Mouse (Mus musculus): ENCODE measurements around the gene Ankfn1. TPM values are rescaled to one million over a fixed set of nuclear protein-coding genes. Genes with fewer than 3 reads are reported as not detected.

The Ankfn1 gene
- 0.18 TPM in 1 of 2 replicates, not detected in the other for polyA plus RNA-seq (2016; fragmentation: Nextera tagmentation; extraction: Ambion mirVana)

DNA sequence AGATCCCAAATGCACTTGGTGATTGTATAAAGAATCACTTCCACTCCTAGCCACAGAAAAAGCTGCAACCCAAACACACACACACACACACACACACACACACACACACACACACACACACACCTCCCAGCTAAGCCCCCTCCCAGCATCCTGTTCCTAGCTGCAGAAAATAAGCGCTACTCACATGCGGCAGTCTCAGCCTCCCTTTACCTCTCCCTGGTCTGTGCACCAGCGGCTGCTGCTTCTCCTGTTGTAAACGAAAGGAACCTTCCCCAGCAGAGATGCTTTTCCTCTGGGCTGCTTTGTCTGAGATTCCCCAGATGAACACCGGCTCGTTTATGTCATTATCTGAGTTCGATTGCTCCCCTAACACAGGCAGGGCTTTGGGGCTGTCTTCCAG is at the start of gene Ankfn1:
TSS of gene Ankfn1 (minus strand) at position 223 of the 400 bp plus-strand sequence.
- no peak for DNase-seq (ENCODE audit: low spot score)
- H3K9me3 ChIP-seq = no peaks in the 10 kb centered on the region
- H3K4me3 ChIP-seq = no peak within 1 kb of the TSS
- no peaks in the 10 kb centered on the region for H3K36me3 ChIP-seq
- H3K27ac ChIP-seq = no peak within 1 kb of the TSS
- no peaks in the 10 kb centered on the region for H3K27me3 ChIP-seq (ENCODE audit: insufficient read depth, poor library complexity, severe bottlenecking)
- 38% methylated on average over 7 of the region's 7 CpGs for WGBS
- H3K4me1 ChIP-seq = peaks cover 3% of the 10 kb centered on the region; the same call in 1 of the 2 replicates

DNA sequence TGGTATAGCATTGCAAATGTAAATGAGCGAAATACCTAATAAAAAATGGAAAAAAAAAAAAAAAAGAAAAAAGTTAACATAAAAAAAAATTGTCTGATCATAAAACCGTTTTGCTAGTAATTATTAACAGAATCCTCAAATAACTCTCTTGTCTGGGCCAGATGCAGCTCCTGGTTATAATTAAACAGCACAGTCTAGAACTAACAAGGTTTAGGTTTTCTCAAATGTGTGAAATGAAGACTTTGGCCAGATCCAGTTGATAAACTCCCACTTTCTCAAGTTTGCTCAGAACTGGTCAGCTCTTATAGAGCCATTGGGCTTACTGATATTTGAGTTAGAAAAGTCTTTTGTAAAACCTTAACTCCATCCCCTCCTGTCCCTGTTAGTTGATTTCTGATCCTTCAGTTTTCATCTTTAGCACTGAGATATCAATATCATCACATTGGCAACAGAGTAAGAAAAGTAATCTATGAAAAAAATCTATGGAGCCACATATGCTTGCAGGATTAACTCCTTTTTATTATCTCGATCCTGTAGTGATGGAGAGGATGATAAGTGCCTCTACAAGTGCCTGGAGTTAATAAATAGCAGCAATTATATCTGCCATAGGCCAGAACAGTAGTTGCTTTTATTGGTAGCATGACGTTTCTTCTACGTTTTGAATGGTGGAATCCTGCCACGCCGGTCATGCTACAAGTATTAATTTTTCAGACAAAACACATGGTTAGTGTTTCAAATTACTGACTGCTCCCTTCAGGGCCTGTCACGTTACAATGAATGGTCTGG is 46.4 kb upstream of the Ankfn1 start:
- DNase-seq (ENCODE audit: low spot score) = no peak
- Histone ChIP-seq H3K4me3 (no peak overlapping the region), H3K9me3 (no peaks in the 10 kb centered on the region), H3K27ac (no peak overlapping the region), H3K36me3 (no peaks in the 10 kb centered on the region), H3K27me3 (ENCODE audit: insufficient read depth, poor library complexity, severe bottlenecking) (no peaks in the 10 kb centered on the region), H3K4me1 (no peaks in the 10 kb centered on the region; the same call in 1 of the 2 replicates)
- WGBS = 81% methylated on average over 7 of the region's 8 CpGs

DNA sequence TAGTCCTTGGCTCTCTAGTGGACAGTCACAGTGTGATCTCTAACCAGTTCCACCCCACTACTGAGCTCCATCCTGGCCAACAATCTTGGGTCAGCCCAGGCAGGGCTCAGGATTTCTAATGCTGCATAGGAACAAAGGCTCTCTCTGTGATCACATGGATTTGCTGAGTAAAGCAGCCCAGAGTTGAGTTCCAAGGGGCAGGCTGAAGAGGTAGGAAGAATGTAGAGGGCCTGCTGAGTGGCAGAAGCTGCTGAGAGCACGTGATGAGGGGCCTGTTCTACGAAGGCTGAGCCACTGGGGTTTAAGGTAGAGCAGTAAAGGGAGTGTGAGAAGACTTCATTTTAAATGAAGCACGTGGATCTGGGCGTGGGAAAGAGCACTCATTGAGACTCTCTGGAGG is 41.1 kb upstream of the Ankfn1 start:
- Histone ChIP-seq H3K27me3 (ENCODE audit: insufficient read depth, poor library complexity, severe bottlenecking) (no peaks in the 10 kb centered on the region), H3K36me3 (no peaks in the 10 kb centered on the region), H3K27ac (0 out of 2 replicates have a peak overlapping the region, but pooled peaks have one; percentile 0), H3K4me3 (no peak overlapping the region), H3K9me3 (no peaks in the 10 kb centered on the region), H3K4me1 (peaks cover 4% of the 10 kb centered on the region; the same call in 1 of the 2 replicates)
- WGBS = 28% methylated on average over 4 of the region's 4 CpGs
- DNase-seq (ENCODE audit: low spot score) = no peak

DNA sequence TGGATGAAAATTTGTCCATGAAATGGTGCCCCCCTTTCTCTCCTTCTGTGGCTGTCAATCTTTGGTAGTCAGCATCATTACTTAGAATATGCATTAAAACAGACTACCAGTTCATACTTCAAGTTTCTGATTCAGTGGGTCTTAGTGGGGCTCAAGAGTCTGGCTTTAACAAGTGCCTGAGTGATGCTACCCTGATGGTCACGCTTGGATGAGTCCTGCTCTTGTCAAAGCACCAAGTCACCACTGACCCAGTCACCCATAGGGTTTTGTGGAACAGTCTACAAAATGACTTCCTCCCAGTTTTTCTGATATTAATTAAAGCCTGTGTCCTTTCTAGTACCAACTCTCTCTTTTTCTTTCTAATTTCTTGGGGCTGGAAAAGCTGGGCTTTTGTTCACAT is 34.0 kb upstream of the Ankfn1 start:
- 71% methylated on average over 1 of the region's 1 CpGs for WGBS
- H3K27me3 ChIP-seq (ENCODE audit: insufficient read depth, poor library complexity, severe bottlenecking) = no peaks in the 10 kb centered on the region
- H3K27ac ChIP-seq = no peak overlapping the region
- DNase-seq (ENCODE audit: low spot score) = no peak
- no peaks in the 10 kb centered on the region for H3K9me3 ChIP-seq
- H3K4me3 ChIP-seq = no peak overlapping the region
- H3K36me3 ChIP-seq = no peaks in the 10 kb centered on the region
- peaks cover 3% of the 10 kb centered on the region; the same call in 1 of the 2 replicates for H3K4me1 ChIP-seq

DNA sequence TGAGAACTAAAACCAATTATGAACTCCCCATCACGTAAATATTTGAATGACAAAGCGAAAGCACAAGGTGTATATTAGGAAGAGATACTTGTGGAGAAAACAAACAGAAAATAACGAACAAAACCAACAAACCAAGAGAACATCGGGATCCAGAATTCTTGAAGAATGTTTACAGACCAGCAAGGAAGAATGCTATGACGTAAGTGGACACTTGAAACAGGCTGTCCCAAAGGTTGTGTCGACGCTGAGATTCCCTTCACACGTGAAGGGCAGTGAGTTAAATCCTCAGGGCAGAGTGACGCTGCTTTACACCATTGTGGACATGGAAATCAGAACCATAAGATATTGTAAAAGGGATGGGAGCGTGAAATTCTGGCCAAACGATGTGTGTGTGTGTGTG is 30.5 kb upstream of the Ankfn1 start:
- no peaks in the 10 kb centered on the region for H3K27me3 ChIP-seq (ENCODE audit: insufficient read depth, poor library complexity, severe bottlenecking)
- WGBS = 63% methylated on average over 11 of the region's 11 CpGs
- no peaks in the 10 kb centered on the region for H3K9me3 ChIP-seq
- no peaks in the 10 kb centered on the region for H3K36me3 ChIP-seq
- no peak for DNase-seq (ENCODE audit: low spot score)
- no peak overlapping the region for H3K27ac ChIP-seq
- H3K4me3 ChIP-seq = no peak overlapping the region
- peaks cover 22% of the 10 kb centered on the region for H3K4me1 ChIP-seq

DNA sequence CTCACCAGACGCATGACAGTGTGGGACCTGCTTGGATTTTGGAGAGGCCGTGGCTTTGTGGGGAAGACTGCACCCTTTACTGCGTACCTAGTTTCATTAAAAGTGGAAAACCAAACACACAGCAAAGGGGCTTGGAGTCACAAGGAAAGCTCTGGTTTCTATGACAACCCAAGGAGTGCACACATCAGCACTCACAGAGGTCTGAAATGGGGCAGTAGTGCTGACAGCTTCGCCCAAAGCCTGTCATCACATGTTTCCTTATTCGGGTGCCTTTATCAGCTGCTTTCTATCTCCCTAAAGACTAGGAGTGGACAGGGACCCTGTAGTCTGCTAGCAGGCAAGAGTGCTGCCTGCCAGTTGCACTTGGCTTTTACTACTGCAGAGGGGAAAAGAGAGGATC is 27.4 kb upstream of the Ankfn1 start:
- Histone ChIP-seq H3K27me3 (ENCODE audit: insufficient read depth, poor library complexity, severe bottlenecking) (no peaks in the 10 kb centered on the region), H3K27ac (no peak overlapping the region), H3K4me1 (peaks cover 22% of the 10 kb centered on the region), H3K36me3 (no peaks in the 10 kb centered on the region), H3K9me3 (no peaks in the 10 kb centered on the region), H3K4me3 (peak overlapping the region; percentile 42)
- DNase-seq (ENCODE audit: low spot score) = peak; percentile 85
- WGBS = 18% methylated on average over 5 of the region's 5 CpGs

DNA sequence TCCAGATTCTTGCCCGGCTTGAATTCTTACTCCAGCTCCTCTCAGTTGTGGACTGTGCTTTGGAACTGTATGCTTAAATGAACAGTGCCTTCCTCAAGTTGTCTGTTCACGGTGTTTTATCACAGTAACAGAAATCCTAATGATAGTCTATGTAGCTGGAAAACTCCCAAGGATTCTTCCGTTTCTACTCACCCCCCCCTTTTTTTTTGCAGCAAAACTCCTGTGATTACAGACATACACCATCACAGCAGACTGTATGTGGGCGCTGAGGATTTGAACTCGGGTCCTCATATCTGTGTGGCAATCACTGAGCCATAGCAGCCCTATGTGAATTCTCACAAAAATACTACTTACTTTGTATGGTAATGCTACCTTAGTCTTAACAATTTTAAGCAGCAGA is 26.5 kb upstream of the Ankfn1 start:
- no peak for DNase-seq (ENCODE audit: low spot score)
- Histone ChIP-seq H3K27me3 (ENCODE audit: insufficient read depth, poor library complexity, severe bottlenecking) (no peaks in the 10 kb centered on the region), H3K36me3 (no peaks in the 10 kb centered on the region), H3K4me3 (no peak overlapping the region), H3K9me3 (no peaks in the 10 kb centered on the region), H3K27ac (no peak overlapping the region), H3K4me1 (peaks cover 22% of the 10 kb centered on the region)
- 65% methylated on average over 5 of the region's 5 CpGs for WGBS

DNA sequence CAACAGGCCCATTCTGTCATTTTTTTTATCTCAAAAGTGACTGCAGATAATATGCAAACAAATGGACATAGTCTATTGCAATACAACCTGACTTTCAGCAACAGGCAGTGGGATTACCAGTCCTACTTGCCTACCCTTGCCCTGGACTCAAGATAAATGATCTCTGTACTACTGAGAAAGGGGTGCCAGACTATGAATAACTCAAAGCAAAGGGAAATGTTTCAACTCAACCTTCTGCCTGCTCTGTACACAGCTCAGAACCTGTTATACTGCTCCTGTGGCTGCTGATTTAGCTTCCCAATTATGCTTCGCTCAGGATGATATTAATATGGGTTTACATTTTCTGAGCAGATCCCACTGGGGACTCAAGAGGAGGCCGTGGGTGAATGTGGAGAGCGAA is 15.3 kb upstream of the Ankfn1 start:
- Histone ChIP-seq H3K9me3 (no peaks in the 10 kb centered on the region), H3K4me3 (no peak overlapping the region), H3K27me3 (ENCODE audit: insufficient read depth, poor library complexity, severe bottlenecking) (no peaks in the 10 kb centered on the region), H3K36me3 (no peaks in the 10 kb centered on the region), H3K4me1 (no peaks in the 10 kb centered on the region), H3K27ac (no peak overlapping the region)
- WGBS = 88% methylated on average over 3 of the region's 3 CpGs
- no peak for DNase-seq (ENCODE audit: low spot score)

DNA sequence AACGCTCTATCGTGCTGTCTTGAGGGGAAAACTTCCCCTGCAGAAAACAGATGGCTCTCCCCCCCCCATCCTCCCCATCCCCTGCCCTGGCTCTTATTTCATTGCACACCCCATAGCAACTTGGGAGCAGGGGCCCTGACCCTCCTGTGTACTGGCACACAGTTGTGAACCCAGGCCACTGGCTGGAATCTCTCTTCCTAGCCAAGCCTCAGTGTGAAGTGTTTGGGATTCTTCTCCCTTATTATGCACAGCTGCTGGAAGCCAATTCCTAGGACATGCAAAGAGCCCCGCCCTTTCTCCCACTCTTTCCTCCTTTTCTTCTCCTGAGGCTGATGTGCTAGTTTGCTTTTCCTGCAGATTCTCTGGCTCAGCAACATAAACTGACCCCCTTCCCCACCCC is 1.4 kb downstream of the Ankfn1 start:
- peaks cover 3% of the 10 kb centered on the region; the same call in 1 of the 2 replicates for H3K4me1 ChIP-seq
- H3K36me3 ChIP-seq = no peaks in the 10 kb centered on the region
- no peak for DNase-seq (ENCODE audit: low spot score)
- no peak overlapping the region for H3K27ac ChIP-seq
- no peak overlapping the region for H3K4me3 ChIP-seq
- H3K9me3 ChIP-seq = no peaks in the 10 kb centered on the region
- WGBS = 77% methylated on average over 3 of the region's 3 CpGs
- no peaks in the 10 kb centered on the region for H3K27me3 ChIP-seq (ENCODE audit: insufficient read depth, poor library complexity, severe bottlenecking)

DNA sequence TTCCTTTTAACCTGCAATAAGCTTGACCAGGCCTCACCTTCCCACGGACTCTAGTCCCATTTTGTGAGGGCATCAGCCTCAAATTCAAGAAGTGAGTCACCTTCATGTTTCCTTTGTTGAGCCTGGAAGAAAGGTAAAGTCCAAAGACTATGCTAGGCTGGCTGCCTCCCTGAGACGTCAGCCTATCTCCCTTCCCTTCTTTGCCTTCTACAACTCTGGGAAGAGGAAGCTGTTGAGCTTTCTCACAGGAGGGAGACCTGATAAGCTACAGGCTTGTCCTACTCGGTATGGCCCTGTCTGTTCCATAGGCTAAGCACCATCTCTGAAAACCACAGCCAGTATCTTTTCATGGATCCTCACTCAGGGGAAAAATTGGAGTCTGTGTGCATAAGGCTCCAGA is 2.5 kb downstream of the Ankfn1 start:
- H3K4me3 ChIP-seq = no peak overlapping the region
- peaks cover 3% of the 10 kb centered on the region; the same call in 1 of the 2 replicates for H3K4me1 ChIP-seq
- 43% methylated on average over 3 of the region's 3 CpGs for WGBS
- DNase-seq (ENCODE audit: low spot score) = no peak
- H3K36me3 ChIP-seq = no peaks in the 10 kb centered on the region
- H3K9me3 ChIP-seq = no peaks in the 10 kb centered on the region
- no peaks in the 10 kb centered on the region for H3K27me3 ChIP-seq (ENCODE audit: insufficient read depth, poor library complexity, severe bottlenecking)
- no peak overlapping the region for H3K27ac ChIP-seq

DNA sequence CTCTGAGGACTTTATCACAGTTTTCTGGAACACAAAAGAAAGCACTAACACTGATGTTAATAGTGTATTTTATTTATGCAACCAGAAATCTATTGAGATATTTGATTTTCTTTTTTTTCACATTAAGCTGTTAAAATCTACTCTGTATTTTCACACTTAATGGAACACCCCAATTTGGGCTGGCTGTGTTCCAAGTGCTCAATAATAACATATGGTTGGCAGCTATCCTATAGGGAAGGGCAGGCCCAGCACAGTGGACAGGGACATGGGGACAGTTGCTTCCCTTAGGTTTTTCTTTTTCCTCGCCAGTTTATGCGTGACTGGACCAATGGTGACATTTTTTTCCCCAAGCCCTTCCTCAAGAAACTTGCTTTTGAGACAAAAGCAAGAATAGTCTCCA is 4.5 kb downstream of the Ankfn1 start:
- 84% methylated on average over 2 of the region's 2 CpGs for WGBS
- H3K36me3 ChIP-seq = no peaks in the 10 kb centered on the region
- H3K9me3 ChIP-seq = no peaks in the 10 kb centered on the region
- H3K27me3 ChIP-seq (ENCODE audit: insufficient read depth, poor library complexity, severe bottlenecking) = no peaks in the 10 kb centered on the region
- H3K27ac ChIP-seq = no peak overlapping the region
- H3K4me1 ChIP-seq = peaks cover 3% of the 10 kb centered on the region; the same call in 1 of the 2 replicates
- no peak for DNase-seq (ENCODE audit: low spot score)
- no peak overlapping the region for H3K4me3 ChIP-seq

DNA sequence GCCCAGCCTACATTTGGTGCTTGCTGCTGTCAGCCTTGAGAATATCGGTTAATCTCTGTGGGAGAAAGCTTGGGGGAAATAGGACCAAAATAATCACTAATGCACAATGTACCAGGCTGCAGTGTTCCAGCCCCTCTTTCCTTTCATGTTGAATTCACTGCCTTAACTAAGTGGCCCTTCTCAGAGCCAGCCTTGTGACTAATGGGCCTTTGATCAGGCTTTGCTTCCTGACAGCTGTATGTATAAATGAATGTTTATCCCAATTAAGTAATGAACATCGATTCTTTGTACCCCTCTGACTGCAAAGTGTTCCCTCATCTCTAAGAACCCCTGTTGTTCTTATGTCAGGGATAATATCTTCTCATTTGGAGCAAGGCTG is 11.7 kb downstream of the Ankfn1 start:
- H3K4me1 ChIP-seq = no peaks in the 10 kb centered on the region
- no peak overlapping the region for H3K27ac ChIP-seq
- no peaks in the 10 kb centered on the region for H3K27me3 ChIP-seq (ENCODE audit: insufficient read depth, poor library complexity, severe bottlenecking)
- WGBS = 73% methylated on average over 2 of the region's 2 CpGs
- H3K9me3 ChIP-seq = no peaks in the 10 kb centered on the region
- no peak overlapping the region for H3K4me3 ChIP-seq
- DNase-seq (ENCODE audit: low spot score) = no peak
- no peaks in the 10 kb centered on the region for H3K36me3 ChIP-seq

DNA sequence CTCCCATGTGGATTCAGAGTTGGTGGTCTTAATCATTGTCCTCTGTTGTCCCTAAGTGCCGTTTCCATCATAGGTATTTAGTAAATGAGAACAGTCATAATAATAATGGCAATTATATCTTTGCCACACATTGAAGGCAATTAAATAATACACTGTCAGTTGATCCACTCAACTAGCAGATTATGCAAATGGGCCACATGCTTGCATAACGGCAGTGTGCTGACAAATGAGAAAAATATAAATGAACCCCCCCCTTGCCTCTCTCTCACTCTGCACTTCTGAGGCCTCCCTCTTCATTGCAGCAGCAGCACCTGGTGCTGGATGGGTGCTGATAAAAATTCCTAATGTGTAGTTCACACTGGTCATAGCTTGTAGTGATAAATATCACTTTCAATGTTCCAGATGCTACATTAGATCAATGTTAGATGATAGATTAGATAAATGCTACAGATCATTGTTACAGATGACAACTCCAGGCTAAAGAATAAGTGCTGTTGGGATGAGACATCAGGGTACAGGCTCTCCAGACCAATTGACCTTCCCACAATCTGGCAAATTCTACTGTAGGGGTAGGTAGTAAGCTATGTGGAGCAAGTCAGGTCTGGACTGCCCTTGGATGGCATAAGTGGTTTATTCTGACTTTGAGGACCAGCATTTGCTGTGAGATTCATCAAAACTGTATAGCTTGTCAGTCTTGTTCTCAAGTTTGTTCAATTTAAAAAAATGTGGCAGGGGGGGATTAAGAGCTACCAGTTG is 12.3 kb downstream of the Ankfn1 start:
- H3K9me3 ChIP-seq = no peaks in the 10 kb centered on the region
- no peaks in the 10 kb centered on the region for H3K27me3 ChIP-seq (ENCODE audit: insufficient read depth, poor library complexity, severe bottlenecking)
- DNase-seq (ENCODE audit: low spot score) = no peak
- no peak overlapping the region for H3K27ac ChIP-seq
- no peaks in the 10 kb centered on the region for H3K36me3 ChIP-seq
- H3K4me1 ChIP-seq = no peaks in the 10 kb centered on the region
- no peak overlapping the region for H3K4me3 ChIP-seq
- 81% methylated on average over 2 of the region's 2 CpGs for WGBS
